15 mouse cellular contexts compared by ENCODE assay signal in genomic region chr12:112761411-112761810, GRCm38 (mm10). TPM values are rescaled to one million over a fixed set of nuclear protein-coding genes. Genes with fewer than 3 reads are reported as not detected.
A peak's percentile ranks its signal among the peaks of the same experiment; 100 is the strongest.
DNase-seq lines count a peak whose midpoint lies in the region; ATAC-seq and TF ChIP-seq lines count a peak whose summit lies in the region.
"Had no signal": no experiment of that assay in that cellular context is flagged by ENCODE, and none has a peak within 500 bp of the region (broad histone marks: within the 10 kb centered on the region; RNA-seq: fewer than 3 reads in every experiment).

No protein-coding gene starts in this region.

- 84% methylated on average over 4 of the region's 4 CpGs for WGBS in stomach, embryonic 16.5 days
- whole genome bisulfite sequencing in stomach, postnatal 0 days = 91% methylated on average over 4 of the region's 4 CpGs
- WGBS in forebrain, embryonic 10.5 days = 92% methylated on average over 4 of the region's 4 CpGs

- H3K4me2 ChIP-seq in stomach, embryonic 16.5 days (ENCODE audit: low read depth, low read length) = no peak overlapping the region
- no peak overlapping the region for H3K4me2 ChIP-seq in stomach, postnatal 0 days (replicated peaks; ENCODE audit: low read depth)
- H3K4me2 ChIP-seq: lung, embryonic 14.5 days had no signal

- H3K4me1 ChIP-seq in stomach, embryonic 16.5 days (ENCODE audit: control insufficient read depth, insufficient read depth, low read length) = no peaks in the 10 kb centered on the region
- H3K4me1 ChIP-seq in stomach, postnatal 0 days (replicated peaks; ENCODE audit: control insufficient read depth, insufficient read depth) = no peaks in the 10 kb centered on the region
- H3K4me1 ChIP-seq in forebrain, embryonic 10.5 days = peaks cover 5% of the 10 kb centered on the region

- TF ChIP-seq CTCF in layer of hippocampus, adult 2 months (conservative IDR thresholded peaks at IDR 0.05) = no peak
- no peak for TF ChIP-seq CTCF in stomach, postnatal 0 days (IDR thresholded peaks at IDR 0.05; ENCODE audit: low read depth)

- H3K27me3 ChIP-seq in stomach, embryonic 16.5 days (ENCODE audit: control insufficient read depth, insufficient read depth, low read length) = no peaks in the 10 kb centered on the region
- H3K27me3 ChIP-seq in stomach, postnatal 0 days (ENCODE audit: control insufficient read depth, insufficient read depth, low read length) = no peaks in the 10 kb centered on the region
- H3K27me3 ChIP-seq in forebrain, embryonic 10.5 days (ENCODE audit: poor library complexity, severe bottlenecking) = no peaks in the 10 kb centered on the region

- DNase-seq in layer of hippocampus, adult 2 months (ENCODE audit: low spot score in 2 of 2) = no peak
- no peak for DNase-seq in layer of hippocampus, postnatal 36 days
- DNase-seq in stomach, postnatal 0 days (ENCODE audit: low spot score) = no peak
- DNase-seq in ovary, adult 18-20 months (ENCODE audit: low spot score) = no peak
- no peak for DNase-seq in forebrain, embryonic 10.5 days (ENCODE audit: extremely low spot score, low spot score)
- DNase-seq: cerebellum, adult 18-20 months; embryo, embryonic 11 days; forebrain, postnatal 0 days; gastrocnemius, postnatal 36 days; lung, embryonic 14.5 days; right cerebral cortex, adult 18-20 months had no signal

- no peak overlapping the region; the same call in 1 of the 2 replicates for H3K4me3 ChIP-seq in layer of hippocampus, adult 2 months
- peak overlapping the region; percentile 7; the same call in 1 of the 2 replicates for H3K4me3 ChIP-seq in stomach, embryonic 16.5 days (replicated peaks; ENCODE audit: low read length)
- no peak overlapping the region for H3K4me3 ChIP-seq in stomach, postnatal 0 days (ENCODE audit: low read depth, low read length)
- no peak overlapping the region for H3K4me3 ChIP-seq in forebrain, embryonic 10.5 days
- H3K4me3 ChIP-seq: midbrain, embryonic 10.5 days had no signal

- H3K27ac ChIP-seq in layer of hippocampus, adult 2 months = peak overlapping the region; percentile 46; the same call in 1 of the 2 replicates
- H3K27ac ChIP-seq in stomach, embryonic 16.5 days (ENCODE audit: low read length) = no peak overlapping the region; the same call in 1 of the 2 replicates
- H3K27ac ChIP-seq in stomach, postnatal 0 days (replicated peaks) = no peak overlapping the region
- no peak overlapping the region for H3K27ac ChIP-seq in forebrain, embryonic 10.5 days
- H3K27ac ChIP-seq: midbrain, embryonic 10.5 days had no signal

- H3K9ac ChIP-seq in stomach, embryonic 16.5 days (ENCODE audit: low read length) = no peak overlapping the region
- H3K9ac ChIP-seq in stomach, postnatal 0 days (ENCODE audit: low read length) = no peak overlapping the region
- H3K9ac ChIP-seq: forebrain, postnatal 0 days; lung, embryonic 14.5 days had no signal

- no peaks in the 10 kb centered on the region for H3K36me3 ChIP-seq in stomach, embryonic 16.5 days (ENCODE audit: control insufficient read depth, insufficient read depth, low read length)
- no peaks in the 10 kb centered on the region for H3K36me3 ChIP-seq in stomach, postnatal 0 days (ENCODE audit: control insufficient read depth, insufficient read depth, low read length)
- H3K36me3 ChIP-seq in forebrain, embryonic 10.5 days (replicated peaks) = no peaks in the 10 kb centered on the region
- H3K36me3 ChIP-seq: midbrain, embryonic 10.5 days had no signal

- H3K9me3 ChIP-seq in stomach, embryonic 16.5 days (replicated peaks; ENCODE audit: control insufficient read depth, low read length) = no peaks in the 10 kb centered on the region
- H3K9me3 ChIP-seq in stomach, postnatal 0 days (ENCODE audit: control insufficient read depth, low read length) = no peaks in the 10 kb centered on the region
- 0 out of 2 replicates have a peak, but pooled peaks cover 4% of the 10 kb centered on the region for H3K9me3 ChIP-seq in forebrain, embryonic 10.5 days

- TF ChIP-seq EP300 in stomach, postnatal 0 days (optimal IDR thresholded peaks at IDR 0.05) = no peak

- ATAC-seq in stomach, embryonic 16.5 days (ENCODE audit: insufficient read depth, low FRiP score) = no peak
- ATAC-seq in stomach, postnatal 0 days (ENCODE audit: low FRiP score, low TSS enrichment) = no peak
- 0 out of 2 replicates have a peak, but pooled peaks have one; percentile 21 for ATAC-seq in common myeloid progenitor, adult 5-6 weeks (replicated peaks; ENCODE audit: low read depth, poor library complexity, severe bottlenecking)
- ATAC-seq: forebrain, postnatal 0 days had no signal

RNA-seq across cellular contexts. Expression of gene Pld4, which starts 1.0 kb away (rescaled TPM):
- total RNA-seq in layer of hippocampus, adult 2 months (2021) = 1 to 10 TPM; 8.6 to 9.7 TPM
- 1 to 10 TPM; 8.7 to 9.4 TPM for total RNA-seq in layer of hippocampus, postnatal 36 days (2021)
- polyA plus RNA-seq in stomach, embryonic 16.5 days (2015; fragmentation: Nextera tagmentation; extraction: Ambion mirVana) = 13.7 and 17.1 TPM in 2 replicates
- 9.6 and 9.8 TPM in 2 replicates for polyA plus RNA-seq in stomach, postnatal 0 days (2015; fragmentation: Nextera tagmentation; extraction: Ambion mirVana)
- total RNA-seq in common myeloid progenitor, adult 5-6 weeks (2017) = 4.6 and 8.0 TPM in 2 replicates
- polyA plus RNA-seq in forebrain, embryonic 10.5 days (2016; fragmentation: Nextera tagmentation; extraction: Ambion mirVana) = 3.8 and 3.9 TPM in 2 replicates

RNA-seq across cellular contexts. Expression of gene Ahnak2, which starts 41.0 kb away (rescaled TPM):
- 1 to 10 TPM; 3.3 to 3.5 TPM for total RNA-seq in layer of hippocampus, adult 2 months (2021)
- total RNA-seq in layer of hippocampus, postnatal 36 days (2021) = 1 to 10 TPM; 2.8 to 2.9 TPM
- 4.9 and 5.4 TPM in 2 replicates for polyA plus RNA-seq in stomach, embryonic 16.5 days (2015; fragmentation: Nextera tagmentation; extraction: Ambion mirVana)
- 5.4 and 6.3 TPM in 2 replicates for polyA plus RNA-seq in stomach, postnatal 0 days (2015; fragmentation: Nextera tagmentation; extraction: Ambion mirVana)
- not detected in 2 replicates for total RNA-seq in common myeloid progenitor, adult 5-6 weeks (2017)
- polyA plus RNA-seq in forebrain, embryonic 10.5 days (2016; fragmentation: Nextera tagmentation; extraction: Ambion mirVana) = 0.05 and 0.11 TPM in 2 replicates
- total RNA-seq: neutrophil, adult 5-6 weeks had no signal

RNA-seq across cellular contexts. Expression of gene Cep170b, which starts 41.2 kb away (rescaled TPM):
- total RNA-seq in layer of hippocampus, adult 2 months (2021) = 100 to 1,000 TPM; 194 to 210 TPM
- 100 to 1,000 TPM; 171 to 189 TPM for total RNA-seq in layer of hippocampus, postnatal 36 days (2021)
- polyA plus RNA-seq in stomach, embryonic 16.5 days (2015; fragmentation: Nextera tagmentation; extraction: Ambion mirVana) = 19.8 and 21.9 TPM in 2 replicates
- polyA plus RNA-seq in stomach, postnatal 0 days (2015; fragmentation: Nextera tagmentation; extraction: Ambion mirVana) = 20.7 and 21.2 TPM in 2 replicates
- 0.97 and 2.4 TPM in 2 replicates for total RNA-seq in common myeloid progenitor, adult 5-6 weeks (2017)
- 5.9 and 7.9 TPM in 2 replicates for polyA plus RNA-seq in forebrain, embryonic 10.5 days (2016; fragmentation: Nextera tagmentation; extraction: Ambion mirVana)

RNA-seq across cellular contexts. Expression of gene Clba1, which starts 47.3 kb away (rescaled TPM):
- total RNA-seq in layer of hippocampus, adult 2 months (2021) = 10 to 100 TPM; 12.8 to 13.2 TPM
- total RNA-seq in layer of hippocampus, postnatal 36 days (2021) = 10 to 100 TPM; 12.3 to 12.4 TPM
- 5.8 and 6.9 TPM in 2 replicates for polyA plus RNA-seq in stomach, embryonic 16.5 days (2015; fragmentation: Nextera tagmentation; extraction: Ambion mirVana)
- 6.8 and 7.0 TPM in 2 replicates for polyA plus RNA-seq in stomach, postnatal 0 days (2015; fragmentation: Nextera tagmentation; extraction: Ambion mirVana)
- total RNA-seq in common myeloid progenitor, adult 5-6 weeks (2017) = 0.18 TPM in 1 of 2 replicates, not detected in the other
- 11.3 and 12.3 TPM in 2 replicates for polyA plus RNA-seq in forebrain, embryonic 10.5 days (2016; fragmentation: Nextera tagmentation; extraction: Ambion mirVana)

Comparison
In these comparisons a context has a peak if more than half of its experiments do, and no peak if none do; other contexts are left out.
1. RNA of gene Cep170b, which starts 41.2 kb away (total RNA-seq): 194 to 210 TPM in layer of hippocampus, adult 2 months and 171 to 189 TPM in layer of hippocampus, postnatal 36 days; 0.97 to 2.4 TPM in common myeloid progenitor, adult 5-6 weeks; every median in the first group is over 10 times any median in the second.